Mouse (Mus musculus) kidney, adult 2 months (tissue): ENCODE results near the gene Esf1.

Experiments
- CTCF ChIP-seq: fragments of 200-500 bp; conservative IDR thresholded peaks from 2 replicates; pipeline ENCODE4 v1.5.1; 2011; ENCODE audit warnings: low read depth, mild to moderate bottlenecking, control low read depth, low read length, moderate library complexity, mixed read lengths; ENCODE audit not compliant: insufficient read depth, insufficient read length
- POLR2A ChIP-seq: fragments of 200-500 bp; IDR thresholded peaks from one replicate; pipeline ENCODE4 v1.6.1; 2011; ENCODE audit warnings: low read depth, low read length, control low read depth

DNA sequence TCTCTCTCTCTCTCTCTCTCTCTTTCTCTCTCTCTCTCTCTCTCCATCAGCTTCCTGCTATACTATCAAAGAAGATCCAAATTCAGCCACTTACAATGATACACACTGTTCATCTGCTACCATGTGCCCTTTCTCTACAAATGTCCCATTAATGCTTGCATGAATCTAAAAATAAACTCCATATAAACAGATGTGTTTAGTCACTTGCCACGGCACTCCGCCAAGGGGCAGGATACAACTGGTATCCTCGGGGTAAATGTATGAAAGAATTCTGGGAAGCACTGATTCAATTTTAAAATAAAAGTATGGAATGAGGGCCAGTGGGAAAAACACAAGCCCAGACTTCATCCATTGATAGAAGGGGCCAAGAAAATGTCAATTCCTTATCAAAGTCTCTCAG is 70.4 kb downstream of the Esf1 start:
- TF ChIP-seq POLR2A: no peak
- no peak for TF ChIP-seq CTCF
